Mouse (Mus musculus): Measurements from ENCODE around the gene Cdk19.
"Not testable (repeated sequence)": the region's sequence is repeated elsewhere in the genome, so short reads cannot be mapped to it uniquely, and the experiment has no call there.

Gene Cdk19

GRCm38 (mm10) chr10:40526986-40527385, 187.6 kb downstream of the Cdk19 start:
- no peak for DNase-seq

- peak; percentile 37 to 38 for DNase-seq
Measured at GRCm38 (mm10) chr10:40527573-40527972, 188.2 kb downstream of the Cdk19 start.

- DNase-seq: no peak
Measured at GRCm38 (mm10) chr10:40528668-40529067, 189.3 kb downstream of the Cdk19 start.

- DNase-seq: peak; percentile 45 to 72
Measured at GRCm38 (mm10) chr10:40529617-40530016, 190.3 kb downstream of the Cdk19 start.

GRCm38 (mm10) chr10:40530661-40531060, 191.3 kb downstream of the Cdk19 start:
- no peak for DNase-seq

GRCm38 (mm10) chr10:40532586-40532985, 193.2 kb downstream of the Cdk19 start:
- DNase-seq: not testable (repeated sequence)
